Comparison of ENCODE assay signal across 14 mouse cellular contexts in genomic region chr10:89216078-89216477, GRCm38 (mm10).
"Had no signal": no experiment of that assay in that cellular context is flagged by ENCODE, and none has a peak within 500 bp of the region (broad histone marks: within the 10 kb centered on the region; RNA-seq: fewer than 3 reads in every experiment).

No protein-coding gene starts in this region.

- H3K27me3 ChIP-seq: liver, embryonic 13.5 days; midbrain, embryonic 12.5 days; midbrain, embryonic 15.5 days; neural tube, embryonic 13.5 days had no signal

- H3K36me3 ChIP-seq: liver, embryonic 13.5 days; midbrain, embryonic 12.5 days; midbrain, embryonic 15.5 days; neural tube, embryonic 13.5 days had no signal

- H3K4me2 ChIP-seq: liver, embryonic 13.5 days; midbrain, embryonic 12.5 days; midbrain, embryonic 15.5 days; neural tube, embryonic 13.5 days had no signal

- H3K4me3 ChIP-seq: liver, embryonic 13.5 days; midbrain, embryonic 12.5 days; midbrain, embryonic 15.5 days; myocyte; neural tube, embryonic 13.5 days had no signal

- ATAC-seq: midbrain, embryonic 15.5 days had no signal

- H3K9me3 ChIP-seq: liver, embryonic 13.5 days; midbrain, embryonic 12.5 days; midbrain, embryonic 15.5 days; neural tube, embryonic 13.5 days had no signal

- H3K9ac ChIP-seq: liver, embryonic 13.5 days; midbrain, embryonic 12.5 days; midbrain, embryonic 15.5 days; neural tube, embryonic 13.5 days had no signal

- DNase-seq: kidney, adult 9 months; kidney, postnatal 14 days; kidney, postnatal 4 days; liver, embryonic 13.5 days; lung, adult 2 months; lung, postnatal 14 days; lung, postnatal 4 days; retina, postnatal 1 day; thymus, adult 18-20 months; thymus, postnatal 36 days had no signal

- H3K4me1 ChIP-seq: liver, embryonic 13.5 days; midbrain, embryonic 12.5 days; midbrain, embryonic 15.5 days; neural tube, embryonic 13.5 days had no signal

- H3K27ac ChIP-seq: liver, embryonic 13.5 days; midbrain, embryonic 12.5 days; midbrain, embryonic 15.5 days; neural tube, embryonic 13.5 days had no signal
